Mouse (Mus musculus) lung, embryonic 14.5 days (tissue): ENCODE measurements at regions not wholly inside any gene's neighbourhood (a gene's known extent, or its start where the extent isn't known, plus 50 kb on each side); places are given as distances from the start of the nearest gene placed in this dataset.
A peak's percentile ranks its signal among the peaks of the same experiment; 100 is the strongest.

Experiments used
- ATAC-seq: fragments of 200-750 bp; cut with Nextera tagmentation; 2 replicates; pipeline ENCODE4 v1.8.0; 2017; ENCODE audit warnings: mild to moderate bottlenecking, moderate TSS enrichment, moderate library complexity; ENCODE audit not compliant: insufficient read depth
- DNase-seq: peaks from one replicate; pipeline ENCODE4 v3.0.0-alpha.2; 2015
- H3K27ac ChIP-seq: fragments of 300-500 bp; sonication (generic); 2 replicates; pipeline ENCODE4 v1.5.1; 2014; ENCODE audit warnings: low read depth, mild to moderate bottlenecking, moderate library complexity
- H3K27me3 ChIP-seq: fragments of 300-500 bp; sonication (generic); 2 replicates; pipeline ENCODE4 v1.6.1; 2014; ENCODE audit warnings: low read length, control low read depth; ENCODE audit not compliant: insufficient read depth
- H3K36me3 ChIP-seq: fragments of 300-500 bp; sonication (generic); 2 replicates; pipeline ENCODE4 v1.6.1; 2014; ENCODE audit warnings: control low read depth; ENCODE audit not compliant: insufficient read depth
- H3K4me1 ChIP-seq: fragments of 300-500 bp; sonication (generic); 2 replicates; pipeline ENCODE4 v1.6.1; 2014; ENCODE audit warnings: antibody characterized with exemption, control low read depth; ENCODE audit not compliant: insufficient read depth
- H3K4me2 ChIP-seq: fragments of 300-500 bp; sonication (generic); 2 replicates; pipeline ENCODE4 v1.6.1; 2014; ENCODE audit warnings: mild to moderate bottlenecking
- H3K4me3 ChIP-seq: fragments of 300-500 bp; sonication (generic); 2 replicates; pipeline ENCODE4 v1.5.1; 2014; ENCODE audit warnings: low read depth, low read length
- H3K9ac ChIP-seq: fragments of 300-500 bp; sonication (generic); 2 replicates; pipeline ENCODE4 v1.6.1; 2014
- H3K9me3 ChIP-seq: fragments of 300-500 bp; sonication (generic); 2 replicates; pipeline ENCODE4 v1.6.1; 2016; ENCODE audit warnings: low read depth, low read length, control low read depth
- CTCF ChIP-seq: IDR thresholded peaks from 2 replicates; pipeline ENCODE4 v1.5.1; 2016; ENCODE audit warnings: antibody characterized with exemption, low read depth
- WGBS: fragments of 180-500 bp; shearing (Covaris S2); extraction: QIAGEN DNeasy Blood & Tissue Kit; methylation state at CpG from one replicate; pipeline ENCODE4 v1.1.7; 2014; 5-methylcytosine and 5-hydroxymethylcytosine counted together

GRCm38 (mm10) chr3:41407520-41407919, 148.0 kb upstream of the Jade1 start:
- WGBS, result 67% methylated on average over 1 of the region's 1 CpGs
- H3K4me3 ChIP-seq, result no peak overlapping the region

GRCm38 (mm10) chr3:41401881-41402280, 153.7 kb upstream of the Jade1 start:
- Histone ChIP-seq H3K9me3 (no peaks in the 10 kb centered on the region), H3K27me3 (no peaks in the 10 kb centered on the region), H3K9ac (no peak overlapping the region), H3K36me3 (no peaks in the 10 kb centered on the region), H3K4me2 (no peak overlapping the region), H3K4me3 (no peak overlapping the region), H3K27ac (no peak overlapping the region), H3K4me1 (no peaks in the 10 kb centered on the region)
- 67% methylated on average over 4 of the region's 4 CpGs for WGBS
- TF ChIP-seq CTCF, result no peak
- ATAC-seq (no peak), DNase-seq (no peak)

More at GRCm38 (mm10) chr3:41407520-41407919, 148.0 kb upstream of the Jade1 start:
- DNase-seq (no peak), ATAC-seq (no peak)
- no peaks in the 10 kb centered on the region for H3K36me3 ChIP-seq
- H3K4me1 ChIP-seq, result 0 out of 2 replicates have a peak, but pooled peaks cover 6% of the 10 kb centered on the region
- H3K27ac ChIP-seq, result no peak overlapping the region
- no peak overlapping the region for H3K4me2 ChIP-seq
- H3K9ac ChIP-seq, result no peak overlapping the region
- no peaks in the 10 kb centered on the region for H3K9me3 ChIP-seq
- no peak for TF ChIP-seq CTCF
- H3K27me3 ChIP-seq, result 0 out of 2 replicates have a peak, but pooled peaks cover 3% of the 10 kb centered on the region

GRCm38 (mm10) chr3:41389868-41390267, 165.7 kb upstream of the Jade1 start:
- Histone ChIP-seq H3K27me3 (no peaks in the 10 kb centered on the region), H3K9ac (no peak overlapping the region), H3K36me3 (no peaks in the 10 kb centered on the region), H3K4me2 (no peak overlapping the region), H3K4me1 (no peaks in the 10 kb centered on the region; the same call in 1 of the 2 replicates), H3K4me3 (no peak overlapping the region), H3K9me3 (no peaks in the 10 kb centered on the region), H3K27ac (no peak overlapping the region)
- peak; percentile 48 for DNase-seq
- no peak for ATAC-seq
- 25% methylated on average over 6 of the region's 6 CpGs for WGBS
- no peak for TF ChIP-seq CTCF

GRCm38 (mm10) chr3:41387469-41388212, 167.9 kb upstream of the Jade1 start:
- Histone ChIP-seq H3K9me3 (no peaks in the 10 kb centered on the region), H3K27ac (no peak overlapping the region), H3K4me2 (no peak overlapping the region), H3K4me1 (no peaks in the 10 kb centered on the region; the same call in 1 of the 2 replicates), H3K27me3 (no peaks in the 10 kb centered on the region), H3K4me3 (no peak overlapping the region), H3K9ac (no peak overlapping the region), H3K36me3 (no peaks in the 10 kb centered on the region)
- no peak for DNase-seq
- no peak for TF ChIP-seq CTCF
- no peak for ATAC-seq
- WGBS, result 70% methylated on average over 9 of the region's 9 CpGs

GRCm38 (mm10) chr3:41386299-41386698, 169.2 kb upstream of the Jade1 start:
- Histone ChIP-seq H3K36me3 (no peaks in the 10 kb centered on the region), H3K9me3 (no peaks in the 10 kb centered on the region), H3K27me3 (no peaks in the 10 kb centered on the region), H3K9ac (no peak overlapping the region), H3K27ac (no peak overlapping the region), H3K4me3 (no peak overlapping the region), H3K4me1 (no peaks in the 10 kb centered on the region; the same call in 1 of the 2 replicates), H3K4me2 (no peak overlapping the region)
- DNase-seq (no peak), ATAC-seq (no peak)
- 46% methylated on average over 5 of the region's 5 CpGs for WGBS
- TF ChIP-seq CTCF, result no peak

- DNase-seq, result no peak
- no peaks in the 10 kb centered on the region for H3K27me3 ChIP-seq
- ATAC-seq, result no peak
- no peak overlapping the region for H3K27ac ChIP-seq
- 72% methylated on average over 10 of the region's 10 CpGs for WGBS
- H3K4me2 ChIP-seq, result no peak overlapping the region
- no peaks in the 10 kb centered on the region for H3K9me3 ChIP-seq
- H3K9ac ChIP-seq, result no peak overlapping the region
- no peak overlapping the region for H3K4me3 ChIP-seq
- TF ChIP-seq CTCF, result no peak
- no peaks in the 10 kb centered on the region for H3K4me1 ChIP-seq
- no peaks in the 10 kb centered on the region for H3K36me3 ChIP-seq
Observed at GRCm38 (mm10) chr3:41384410-41384809, 171.1 kb upstream of the Jade1 start.

GRCm38 (mm10) chr3:41378576-41378975, 177.0 kb upstream of the Jade1 start:
- ATAC-seq, result no peak
- 78% methylated on average over 5 of the region's 5 CpGs for WGBS

More at GRCm38 (mm10) chr3:41378576-41378975, 177.0 kb upstream of the Jade1 start:
- Histone ChIP-seq H3K36me3 (no peaks in the 10 kb centered on the region), H3K4me2 (no peak overlapping the region), H3K9me3 (no peaks in the 10 kb centered on the region), H3K4me3 (no peak overlapping the region), H3K27me3 (no peaks in the 10 kb centered on the region), H3K9ac (no peak overlapping the region), H3K27ac (no peak overlapping the region), H3K4me1 (no peaks in the 10 kb centered on the region; the same call in 1 of the 2 replicates)
- DNase-seq, result no peak
- no peak for TF ChIP-seq CTCF
